Mouse (Mus musculus) frontal cortex, adult 2 months (tissue): ENCODE data around the gene 1110008L16Rik. TPM values are rescaled to one million over a fixed set of nuclear protein-coding genes. Genes with fewer than 3 reads are reported as not detected.
"Not testable (repeated sequence)": the region's sequence is repeated elsewhere in the genome, so short reads cannot be mapped to it uniquely, and the experiment has no call there.

Experiments used
- DNase-seq, 2 experiments: peaks; one replicate each; pipeline ENCODE4 v3.0.0; 2022; ENCODE audit warnings: low spot score in 1 of 2; ENCODE audit errors: extremely low spot score in 1 of 2
- polyA plus RNA-seq: library from polyadenylated mRNA; depleted of rRNA; stranded (reverse); fragments of >200 nt; gene quantifications from 2 replicates; pipeline ENCODE4 v1.2.3, GENCODE M21; 2012; rRNA removed

The 1110008L16Rik gene
- 6.5 and 7.0 TPM in 2 replicates for polyA plus RNA-seq

- no peak for DNase-seq
Measured at GRCm38 (mm10) chr12:55299336-55299735, at the start of gene 1110008L16Rik. Gene 1110008L16Rik, plus strand, starts transcription at chr12:55299577.

- DNase-seq, result not testable (repeated sequence)
Measured at GRCm38 (mm10) chr12:55261950-55262349, 37.4 kb upstream of the 1110008L16Rik start.

- not testable (repeated sequence) for DNase-seq
Measured at GRCm38 (mm10) chr12:55263385-55263784, 36.0 kb upstream of the 1110008L16Rik start.

- DNase-seq, result no peak
Measured at GRCm38 (mm10) chr12:55272243-55272642, 27.1 kb upstream of the 1110008L16Rik start.

- DNase-seq, result not testable (repeated sequence)
Measured at GRCm38 (mm10) chr12:55277583-55277982, 21.8 kb upstream of the 1110008L16Rik start.

- peak in 1 of 2 experiments; percentile 50 for DNase-seq
Measured at GRCm38 (mm10) chr12:55298112-55298511, 1.3 kb upstream of the 1110008L16Rik start.

GRCm38 (mm10) chr12:55300820-55301351 is 1.5 kb downstream of the 1110008L16Rik start:
- DNase-seq, result no peak

GRCm38 (mm10) chr12:55301472-55302300 is 2.3 kb downstream of the 1110008L16Rik start:
- no peak for DNase-seq

GRCm38 (mm10) chr12:55302485-55303441 is 3.4 kb downstream of the 1110008L16Rik start, which contains the start of gene Ppp2r3c:
Gene Ppp2r3c, minus strand, starts transcription at chr12:55302998.
- DNase-seq, result peak; percentile 88 to 94

- DNase-seq, result no peak
Measured at GRCm38 (mm10) chr12:55306371-55306770, 7.0 kb downstream of the 1110008L16Rik start.

- DNase-seq, result no peak
Measured at GRCm38 (mm10) chr12:55307566-55307965, 8.2 kb downstream of the 1110008L16Rik start.

GRCm38 (mm10) chr12:55308731-55309130 is 9.4 kb downstream of the 1110008L16Rik start:
- no peak for DNase-seq

- DNase-seq, result no peak
Measured at GRCm38 (mm10) chr12:55309501-55309900, 10.1 kb downstream of the 1110008L16Rik start.

- no peak for DNase-seq
Measured at GRCm38 (mm10) chr12:55311841-55312240, 12.5 kb downstream of the 1110008L16Rik start.

GRCm38 (mm10) chr12:55313901-55314300 is 14.5 kb downstream of the 1110008L16Rik start:
- DNase-seq, result no peak

- peak; percentile 56 to 93 for DNase-seq
Measured at GRCm38 (mm10) chr12:55315192-55315591, 15.8 kb downstream of the 1110008L16Rik start.

- DNase-seq, result no peak
Measured at GRCm38 (mm10) chr12:55321642-55322291, 22.4 kb downstream of the 1110008L16Rik start.

GRCm38 (mm10) chr12:55325702-55326101 is 26.3 kb downstream of the 1110008L16Rik start:
- no peak for DNase-seq

GRCm38 (mm10) chr12:55328784-55329183 is 29.4 kb downstream of the 1110008L16Rik start:
- no peak for DNase-seq

GRCm38 (mm10) chr12:55329351-55329750 is 30.0 kb downstream of the 1110008L16Rik start:
- no peak for DNase-seq
